Mouse (Mus musculus) limb, embryonic 10.5 days (tissue): Measurements from ENCODE around the gene 1700021F05Rik. TPM values are rescaled to one million over a fixed set of nuclear protein-coding genes. Genes with fewer than 3 reads are reported as not detected.
"Not testable (repeated sequence)": the region's sequence is repeated elsewhere in the genome, so short reads cannot be mapped to it uniquely, and the experiment has no call there.

Experiments used
- DNase-seq: peaks from one replicate; pipeline ENCODE4 v3.0.0-alpha.2; 2017; ENCODE audit warnings: low spot score
- H3K27ac ChIP-seq: fragments of 300-500 bp; sonication (generic); 2 replicates; pipeline ENCODE4 v1.5.1; 2016; ENCODE audit warnings: mild to moderate bottlenecking
- H3K27me3 ChIP-seq: fragments of 300-500 bp; sonication (generic); 2 replicates; pipeline ENCODE4 v1.6.1; 2016; ENCODE audit warnings: low read depth, mild to moderate bottlenecking; ENCODE audit not compliant: poor library complexity, severe bottlenecking
- H3K36me3 ChIP-seq: fragments of 300-500 bp; sonication (generic); 2 replicates; pipeline ENCODE4 v1.6.1; 2016; ENCODE audit warnings: mild to moderate bottlenecking, moderate library complexity
- H3K4me1 ChIP-seq: fragments of 300-500 bp; sonication (generic); 2 replicates; pipeline ENCODE4 v1.6.1; 2016
- H3K4me3 ChIP-seq: fragments of 300-500 bp; sonication (generic); 2 replicates; pipeline ENCODE4 v1.5.1; 2016; ENCODE audit warnings: mild to moderate bottlenecking, moderate library complexity
- H3K9me3 ChIP-seq: fragments of 300-500 bp; sonication (generic); replicated peaks from 2 replicates; pipeline ENCODE4 v1.6.1; 2016; ENCODE audit warnings: mild to moderate bottlenecking
- WGBS: fragments of 180-500 bp; shearing (Covaris S2); methylation state at CpG from one replicate; pipeline ENCODE4 v1.1.7; 2016; 5-methylcytosine and 5-hydroxymethylcytosine counted together
- polyA plus RNA-seq: library from polyadenylated mRNA; unstranded; fragments of >200 nt; fragmentation: Nextera tagmentation; extraction: Ambion mirVana; gene quantifications from 2 replicates; pipeline ENCODE4 v1.2.1, GENCODE M21; 2016

1700021F05Rik gene
- polyA plus RNA-seq, 1 experiment from 2014 or later, result 59.7 TPM

DNA sequence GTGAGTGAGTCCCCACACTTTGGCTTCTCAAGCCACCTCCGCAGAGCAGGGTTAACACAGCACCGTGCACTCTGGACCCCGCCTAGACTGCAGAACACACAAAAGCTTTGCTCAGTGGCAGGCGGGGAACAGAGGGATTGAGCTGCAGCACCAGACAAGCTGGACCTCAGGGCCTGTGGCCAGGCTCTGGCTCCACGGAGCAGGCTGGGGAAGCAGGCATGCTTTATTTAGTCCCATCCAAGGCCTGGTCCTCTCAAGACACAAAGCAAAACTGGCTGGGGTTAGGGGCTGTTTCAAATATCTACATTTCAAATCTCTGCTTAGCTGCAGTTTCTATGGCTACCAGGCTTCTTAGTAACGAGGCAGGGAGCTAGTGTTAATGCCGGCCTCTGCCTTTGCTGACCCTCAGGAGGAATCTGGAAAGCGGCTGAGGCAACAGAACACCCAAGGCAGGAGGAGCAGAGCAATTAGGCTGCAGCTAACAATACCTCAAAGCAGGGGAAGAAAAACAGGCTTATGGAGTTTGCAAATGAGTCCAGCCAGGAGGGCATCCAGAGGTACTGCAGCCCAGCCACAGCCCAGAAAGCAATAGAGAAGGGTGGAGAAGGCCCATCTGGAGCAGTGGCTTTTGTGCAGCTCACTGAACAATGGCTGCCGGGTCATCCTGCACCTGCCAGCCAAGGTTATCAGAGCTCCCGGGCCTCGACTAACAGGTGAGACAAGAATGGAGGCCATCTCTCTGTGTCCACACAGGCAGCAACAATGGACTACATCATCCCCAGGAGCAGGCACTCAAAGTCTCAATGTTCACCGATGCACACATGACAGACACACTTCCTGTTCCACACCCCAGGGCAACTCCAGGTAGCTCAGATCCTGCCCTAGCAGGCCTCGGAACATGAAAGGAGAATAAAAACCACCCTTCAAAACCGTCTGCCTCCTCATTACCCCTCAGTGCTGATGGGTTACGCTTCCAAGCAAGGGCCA lies 13.2 kb downstream of the 1700021F05Rik start:
- H3K4me1 ChIP-seq, result peaks cover 11% of the 10 kb centered on the region
- no peaks in the 10 kb centered on the region for H3K27me3 ChIP-seq
- WGBS, result 63% methylated on average over 15 of the region's 15 CpGs
- H3K4me3 ChIP-seq, result no peak overlapping the region
- DNase-seq, result no peak
- H3K9me3 ChIP-seq, result no peaks in the 10 kb centered on the region
- H3K27ac ChIP-seq, result peak overlapping the region; percentile 72
- peaks cover 77% of the 10 kb centered on the region for H3K36me3 ChIP-seq

DNA sequence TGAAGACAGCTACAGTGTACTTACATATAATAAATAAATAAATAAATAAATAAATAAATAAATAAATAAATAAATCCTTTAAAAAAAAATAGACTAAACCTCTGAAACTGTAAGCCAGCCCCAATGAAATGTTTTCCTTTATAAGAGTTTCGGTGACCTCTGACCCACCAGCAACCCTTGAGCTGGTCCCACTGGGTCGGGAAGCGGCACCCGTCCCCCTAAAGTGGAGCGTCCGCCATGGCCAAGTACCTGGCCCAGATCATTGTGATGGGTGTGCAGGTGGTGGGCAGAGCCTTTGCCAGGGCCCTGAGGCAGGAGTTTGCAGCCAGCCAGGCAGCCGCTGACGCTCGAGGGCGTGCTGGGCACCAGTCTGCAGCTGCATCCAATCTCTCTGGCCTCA lies 16.9 kb downstream of the 1700021F05Rik start, which contains the start of gene Gm9803:
Gene Gm9803 (plus strand): TSS at position 154 of the 400 bp plus-strand sequence.
- not testable (repeated sequence) for DNase-seq, H3K27ac ChIP-seq, H3K4me3 ChIP-seq, H3K9me3 ChIP-seq, H3K27me3 ChIP-seq
- WGBS, result 95% methylated on average over 10 of the region's 10 CpGs
- Histone ChIP-seq H3K4me1 (peaks cover 11% of the 10 kb centered on the region), H3K36me3 (peaks cover 42% of the 10 kb centered on the region)

DNA sequence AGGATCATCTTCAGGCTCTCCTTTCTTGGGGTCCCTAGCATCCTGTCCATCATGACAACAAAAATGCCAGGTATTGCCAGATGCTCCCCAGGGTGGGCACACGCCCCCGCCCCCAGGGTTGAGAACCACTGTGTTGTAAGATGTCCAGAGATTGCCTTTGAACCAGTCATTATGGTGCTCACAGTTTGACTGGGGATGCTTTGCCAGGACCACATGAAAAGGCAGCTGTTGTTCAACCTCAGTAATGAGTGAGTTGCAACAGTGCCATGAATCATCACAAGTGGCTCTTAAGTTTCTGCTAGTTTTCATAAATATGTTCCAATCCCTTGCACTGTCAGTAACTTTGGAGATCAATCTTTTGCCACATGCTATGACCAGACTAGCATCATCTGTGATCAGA lies 20.8 kb downstream of the 1700021F05Rik start:
- no peak for DNase-seq
- 94% methylated on average over 2 of the region's 2 CpGs for WGBS
- Histone ChIP-seq H3K36me3 (peaks cover 20% of the 10 kb centered on the region), H3K27me3 (no peaks in the 10 kb centered on the region), H3K4me1 (0 out of 2 replicates have a peak, but pooled peaks cover 4% of the 10 kb centered on the region), H3K9me3 (no peaks in the 10 kb centered on the region), H3K27ac (no peak overlapping the region), H3K4me3 (no peak overlapping the region)

GRCm38 (mm10) chr10:43518368-43518767 lies 22.4 kb downstream of the 1700021F05Rik start:
- no peak overlapping the region for H3K4me3 ChIP-seq
- no peak for DNase-seq
- H3K27me3 ChIP-seq, result no peaks in the 10 kb centered on the region
- H3K36me3 ChIP-seq, result peaks cover 29% of the 10 kb centered on the region
- WGBS, result 82% methylated on average over 13 of the region's 13 CpGs
- H3K9me3 ChIP-seq, result no peaks in the 10 kb centered on the region
- H3K27ac ChIP-seq, result no peak overlapping the region
- H3K4me1 ChIP-seq, result 0 out of 2 replicates have a peak, but pooled peaks cover 4% of the 10 kb centered on the region

GRCm38 (mm10) chr10:43517836-43518235 lies 23.0 kb downstream of the 1700021F05Rik start:
- Histone ChIP-seq H3K4me3 (no peak overlapping the region), H3K36me3 (peaks cover 34% of the 10 kb centered on the region), H3K27me3 (no peaks in the 10 kb centered on the region), H3K4me1 (0 out of 2 replicates have a peak, but pooled peaks cover 4% of the 10 kb centered on the region), H3K9me3 (no peaks in the 10 kb centered on the region), H3K27ac (no peak overlapping the region)
- WGBS, result 73% methylated on average over 4 of the region's 4 CpGs
- no peak for DNase-seq

DNA sequence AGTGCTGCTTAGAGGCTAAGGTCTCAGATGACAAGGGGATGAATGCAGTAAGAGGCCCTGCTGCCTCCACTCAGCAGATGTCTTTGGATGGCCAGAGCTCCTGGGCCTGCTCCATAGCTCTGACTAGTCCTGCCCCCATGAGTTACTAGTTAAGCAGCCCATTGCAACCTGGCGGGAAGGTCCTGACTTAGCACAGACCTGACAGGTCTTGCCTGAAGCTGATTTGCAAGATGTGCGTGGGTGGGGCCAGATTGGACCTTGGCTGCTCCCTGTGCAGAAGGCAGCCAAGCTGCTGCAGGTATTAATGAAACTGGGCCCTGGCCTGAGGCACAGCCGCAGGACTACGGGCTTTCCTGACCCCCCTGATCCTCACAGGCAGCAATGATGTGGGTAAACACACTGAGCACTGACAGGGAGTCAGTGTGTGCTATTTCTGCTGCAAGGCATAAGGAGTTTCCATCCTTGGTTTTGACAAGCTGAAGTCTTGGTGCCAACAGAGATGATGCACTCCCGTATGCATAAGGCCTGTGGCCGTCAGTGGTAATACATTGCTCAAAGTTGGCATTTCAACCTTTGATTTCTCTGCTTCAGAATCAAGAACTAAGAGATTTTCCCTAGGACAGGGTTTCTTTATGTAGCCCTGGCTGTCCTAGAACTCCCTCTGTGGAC lies 23.7 kb downstream of the 1700021F05Rik start:
- Histone ChIP-seq H3K4me3 (no peak overlapping the region), H3K36me3 (peaks cover 41% of the 10 kb centered on the region), H3K27ac (no peak overlapping the region), H3K4me1 (0 out of 2 replicates have a peak, but pooled peaks cover 4% of the 10 kb centered on the region), H3K27me3 (no peaks in the 10 kb centered on the region), H3K9me3 (no peaks in the 10 kb centered on the region)
- WGBS, result 74% methylated on average over 6 of the region's 6 CpGs
- no peak for DNase-seq

- DNase-seq, result no peak
- H3K4me1 ChIP-seq, result 0 out of 2 replicates have a peak, but pooled peaks cover 4% of the 10 kb centered on the region
- no peaks in the 10 kb centered on the region for H3K27me3 ChIP-seq
- no peak overlapping the region for H3K27ac ChIP-seq
- no peak overlapping the region for H3K4me3 ChIP-seq
- H3K9me3 ChIP-seq, result no peaks in the 10 kb centered on the region
- 93% methylated on average over 10 of the region's 10 CpGs for WGBS
- H3K36me3 ChIP-seq, result peaks cover 80% of the 10 kb centered on the region
These were observed 27.8 kb downstream of the 1700021F05Rik start for GRCm38 (mm10) chr10:43512976-43513375.

GRCm38 (mm10) chr10:43509228-43509627 lies 31.6 kb downstream of the 1700021F05Rik start:
- Histone ChIP-seq H3K4me3 (no peak overlapping the region), H3K27ac (no peak overlapping the region), H3K9me3 (no peaks in the 10 kb centered on the region), H3K36me3 (peaks cover 94% of the 10 kb centered on the region), H3K27me3 (no peaks in the 10 kb centered on the region), H3K4me1 (no peaks in the 10 kb centered on the region)
- WGBS, result 95% methylated on average over 7 of the region's 7 CpGs
- no peak for DNase-seq

DNA sequence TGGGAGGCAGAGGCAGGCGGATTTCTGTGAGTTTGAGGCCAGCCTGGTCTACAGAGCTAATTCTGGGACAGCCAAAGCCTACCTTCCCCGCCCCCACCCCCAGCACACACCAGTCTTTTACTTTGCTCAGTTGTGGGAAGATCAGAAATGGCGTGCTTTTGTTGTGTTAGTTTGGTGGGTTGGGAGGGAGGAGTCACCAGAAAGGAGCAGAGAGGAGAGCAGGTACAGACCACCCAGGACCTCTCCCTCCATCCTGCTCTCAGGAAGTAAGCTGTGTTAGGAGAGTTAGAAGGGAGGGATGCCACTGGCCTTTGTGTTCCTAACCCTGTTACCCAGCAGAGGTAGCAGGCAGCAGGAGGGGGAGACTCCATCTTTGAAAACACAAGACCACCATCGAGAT lies 33.7 kb downstream of the 1700021F05Rik start:
- DNase-seq, result no peak
- H3K27ac ChIP-seq, result no peak overlapping the region
- H3K27me3 ChIP-seq, result no peaks in the 10 kb centered on the region
- no peaks in the 10 kb centered on the region for H3K9me3 ChIP-seq
- H3K4me3 ChIP-seq, result no peak overlapping the region
- peaks cover 94% of the 10 kb centered on the region for H3K36me3 ChIP-seq
- WGBS, result 84% methylated on average over 4 of the region's 4 CpGs
- H3K4me1 ChIP-seq, result no peaks in the 10 kb centered on the region

DNA sequence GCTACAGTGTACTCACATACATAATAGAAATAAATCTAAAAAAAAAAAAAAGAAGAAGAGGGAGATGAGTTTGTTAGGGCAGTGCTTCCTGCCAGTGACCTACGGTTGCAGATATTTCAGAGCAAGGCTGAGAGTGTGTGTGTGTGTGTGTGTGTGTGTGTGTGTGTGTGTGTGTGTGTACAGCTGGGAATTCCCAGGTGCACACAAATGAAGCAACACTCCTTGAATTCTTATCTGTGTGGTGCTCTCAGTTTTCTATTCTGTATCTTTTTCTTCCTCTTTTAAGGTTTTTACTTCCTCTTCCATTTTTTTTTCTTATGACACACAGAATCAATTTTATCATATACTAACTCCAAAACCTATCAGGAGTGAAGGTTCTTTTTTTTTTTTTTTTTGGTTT lies 36.5 kb downstream of the 1700021F05Rik start:
- no peak overlapping the region for H3K4me3 ChIP-seq
- no peaks in the 10 kb centered on the region for H3K4me1 ChIP-seq
- no peak for DNase-seq
- H3K27me3 ChIP-seq, result no peaks in the 10 kb centered on the region
- peaks cover 94% of the 10 kb centered on the region for H3K36me3 ChIP-seq
- no peak overlapping the region for H3K27ac ChIP-seq
- 75% methylated on average over 1 of the region's 1 CpGs for WGBS
- no peaks in the 10 kb centered on the region for H3K9me3 ChIP-seq

DNA sequence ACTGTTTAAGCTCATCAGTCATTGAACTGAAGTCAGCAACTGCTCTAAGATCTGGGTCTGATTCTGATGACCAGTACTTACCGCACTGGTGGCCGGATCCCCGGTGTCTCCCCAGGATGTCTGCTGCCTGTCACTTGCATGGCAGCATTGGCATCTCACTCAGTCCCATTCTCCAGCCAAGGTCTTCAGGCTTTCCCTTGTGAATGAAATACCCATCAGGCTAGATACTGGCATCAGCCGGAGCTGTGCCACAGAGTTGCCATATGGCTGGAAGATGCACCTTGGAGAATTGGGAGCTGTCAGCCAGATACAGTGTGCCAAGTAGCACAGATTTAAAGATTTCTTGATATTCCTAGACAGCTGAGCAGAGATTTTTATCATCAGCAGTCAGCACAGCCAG lies 38.2 kb downstream of the 1700021F05Rik start:
- no peaks in the 10 kb centered on the region for H3K27me3 ChIP-seq
- no peak for DNase-seq
- no peaks in the 10 kb centered on the region for H3K9me3 ChIP-seq
- H3K36me3 ChIP-seq, result peaks cover 98% of the 10 kb centered on the region
- no peak overlapping the region for H3K27ac ChIP-seq
- H3K4me1 ChIP-seq, result no peaks in the 10 kb centered on the region
- H3K4me3 ChIP-seq, result no peak overlapping the region
- WGBS, result 98% methylated on average over 4 of the region's 4 CpGs

- Histone ChIP-seq H3K27me3 (no peaks in the 10 kb centered on the region), H3K4me3 (no peak overlapping the region), H3K9me3 (no peaks in the 10 kb centered on the region), H3K36me3 (peaks cover 36% of the 10 kb centered on the region), H3K27ac (no peak overlapping the region), H3K4me1 (peaks cover 36% of the 10 kb centered on the region)
- no peak for DNase-seq
- 84% methylated on average over 5 of the region's 5 CpGs for WGBS
These were observed 49.9 kb downstream of the 1700021F05Rik start for GRCm38 (mm10) chr10:43490846-43491245.

DNA sequence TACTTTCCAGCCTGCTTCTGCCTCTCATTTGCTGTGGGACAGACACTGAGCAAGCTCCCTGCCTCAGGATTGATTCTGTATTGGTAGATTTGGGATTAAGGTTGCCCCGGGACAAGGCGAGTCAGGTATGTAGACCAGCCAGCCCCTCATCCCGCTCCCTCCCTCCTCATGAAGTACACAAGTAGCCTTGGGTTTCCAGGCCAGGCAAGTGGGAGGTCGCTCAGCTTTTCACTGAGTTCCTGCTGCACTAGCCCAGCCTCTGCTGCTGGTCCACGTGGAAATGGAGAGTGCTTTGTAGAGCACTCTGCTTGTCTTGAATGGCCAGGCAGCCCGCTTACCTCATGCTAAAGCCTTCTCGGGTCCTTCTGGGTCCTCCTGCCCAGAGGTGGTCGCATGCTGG lies 50.8 kb downstream of the 1700021F05Rik start:
- WGBS, result 69% methylated on average over 8 of the region's 8 CpGs
- H3K4me1 ChIP-seq, result peaks cover 36% of the 10 kb centered on the region
- H3K27ac ChIP-seq, result peak overlapping the region; percentile 32; the same call in 1 of the 2 replicates
- H3K9me3 ChIP-seq, result no peaks in the 10 kb centered on the region
- H3K4me3 ChIP-seq, result no peak overlapping the region
- H3K27me3 ChIP-seq, result no peaks in the 10 kb centered on the region
- peaks cover 33% of the 10 kb centered on the region for H3K36me3 ChIP-seq
- no peak for DNase-seq
